Mouse (Mus musculus) ES-E14 (cell line): ENCODE results near the gene Exoc4. TPM values are rescaled to one million over a fixed set of nuclear protein-coding genes. Genes with fewer than 3 reads are reported as not detected.

Experiments used
- DNase-seq: peaks from one replicate; pipeline ENCODE4 v3.0.0-alpha.2; 2013; ENCODE audit warnings: low read depth, low spot score
- H3K27ac ChIP-seq: 2 replicates; pipeline ENCODE4 v1.5.1; 2012; ENCODE audit warnings: low read depth, mild to moderate bottlenecking, low read length, moderate library complexity, mixed read lengths; ENCODE audit not compliant: poor library complexity, insufficient read depth, severe bottlenecking
- H3K36me3 ChIP-seq: 2 replicates; pipeline ENCODE4 v1.6.1; 2012; ENCODE audit warnings: mild to moderate bottlenecking, low read length, moderate library complexity, mixed read lengths; ENCODE audit not compliant: control insufficient read depth, poor library complexity, insufficient read depth, severe bottlenecking
- H3K4me1 ChIP-seq, 2 experiments: fragments of 150-350 bp in 1 of 2; sonication (generic) in 1 of 2; 2 replicates each; pipeline ENCODE4 v1.6.1; 2012; ENCODE audit warnings: low read length in 2 of 2, mild to moderate bottlenecking in 1 of 2, mixed read lengths in 1 of 2; ENCODE audit not compliant: control insufficient read depth in 2 of 2, insufficient read depth in 2 of 2, poor library complexity in 1 of 2
- H3K4me3 ChIP-seq, 2 experiments: fragments of 150-350 bp in 1 of 2; sonication (generic) in 1 of 2; 2 replicates each; pipeline ENCODE4 v1.5.1; 2012; ENCODE audit warnings: low read length in 2 of 2, low read depth in 1 of 2, mild to moderate bottlenecking in 1 of 2, mixed read lengths in 1 of 2; ENCODE audit not compliant: insufficient read depth in 1 of 2, poor library complexity in 1 of 2, severe bottlenecking in 1 of 2
- H3K9ac ChIP-seq: 2 replicates; pipeline ENCODE4 v1.6.1; 2012; ENCODE audit warnings: low read depth, mild to moderate bottlenecking, low read length, mixed read lengths; ENCODE audit not compliant: poor library complexity, insufficient read depth, severe bottlenecking
- H3K9me3 ChIP-seq: fragments of 150-350 bp; sonication (generic); 2 replicates; pipeline ENCODE4 v1.6.1; 2012; ENCODE audit warnings: low read depth, mild to moderate bottlenecking, low read length; ENCODE audit not compliant: control insufficient read depth, insufficient read depth
- CHD2 ChIP-seq: IDR thresholded peaks from 2 replicates; pipeline ENCODE4 v1.6.1; 2014; ENCODE audit warnings: mild to moderate bottlenecking, low read depth, low read length, inconsistent platforms
- HCFC1 ChIP-seq: IDR thresholded peaks from 2 replicates; pipeline ENCODE4 v1.6.1; 2012; ENCODE audit warnings: low read length, inconsistent platforms, borderline replicate concordance; ENCODE audit not compliant: insufficient read depth
- MAFK ChIP-seq: IDR thresholded peaks from 2 replicates; pipeline ENCODE4 v1.6.1; 2014; ENCODE audit warnings: mild to moderate bottlenecking, low read depth, low read length, inconsistent platforms; ENCODE audit not compliant: insufficient read depth
- ZC3H11A ChIP-seq: IDR thresholded peaks from 2 replicates; pipeline ENCODE4 v1.6.1; 2012; ENCODE audit warnings: low read depth, mild to moderate bottlenecking, inconsistent platforms, low read length, borderline replicate concordance
- ZNF384 ChIP-seq: IDR thresholded peaks from 2 replicates; pipeline ENCODE4 v1.6.1; 2012; ENCODE audit warnings: low read depth, low read length, inconsistent platforms
- in situ Hi-C, 2 experiments: fragments of 600-800 bp; cut with MboI; formaldehyde crosslinking; loops; one replicate each; pipeline ENCODE4 v1.15.1; 2025; ENCODE audit warnings: low sequenced_read_pairs in 2 of 2, inconsistent platforms in 1 of 2; ENCODE audit not compliant: unreplicated experiment in 2 of 2
- total RNA-seq: library from RNA; depleted of rRNA; stranded (reverse); fragments of 300-350 nt; gene quantifications from 2 replicates; pipeline ENCODE4 v1.2.3, GENCODE M21; 2012

The Exoc4 gene
- total RNA-seq, 1 experiment = 99.3 TPM

- no peak for DNase-seq
- Histone ChIP-seq H3K9ac (no peak overlapping the region), H3K36me3 (no peaks in the 10 kb centered on the region), H3K4me3 (no peak overlapping the region), H3K4me1 (no peaks in the 10 kb centered on the region), H3K9me3 (no peaks in the 10 kb centered on the region), H3K27ac (no peak overlapping the region)
- TF ChIP-seq CHD2 (no peak), ZC3H11A (no peak), HCFC1 (no peak), ZNF384 (no peak), MAFK (no peak)
- in situ Hi-C loops = no loop called here
These were observed 467.5 kb downstream of the Exoc4 start for GRCm38 (mm10) chr6:33716254-33716965.

GRCm38 (mm10) chr6:33721166-33721565 lies 472.3 kb downstream of the Exoc4 start:
- no peak for TF ChIP-seq ZC3H11A
- no peak for TF ChIP-seq CHD2
- no peak for TF ChIP-seq ZNF384
- TF ChIP-seq MAFK = no peak
- no peak for TF ChIP-seq HCFC1
- no peak overlapping the region for H3K4me3 ChIP-seq
- no peak overlapping the region for H3K9ac ChIP-seq
- H3K4me1 ChIP-seq = no peaks in the 10 kb centered on the region
- H3K9me3 ChIP-seq = no peaks in the 10 kb centered on the region
- no peak overlapping the region for H3K27ac ChIP-seq
- in situ Hi-C loops = no loop called here
- no peak for DNase-seq
- no peaks in the 10 kb centered on the region for H3K36me3 ChIP-seq

GRCm38 (mm10) chr6:33722811-33723210 lies 473.9 kb downstream of the Exoc4 start:
- in situ Hi-C loops = no loop called here
- no peak overlapping the region for H3K27ac ChIP-seq
- no peak for DNase-seq
- no peaks in the 10 kb centered on the region for H3K36me3 ChIP-seq
- TF ChIP-seq ZNF384 (no peak), CHD2 (no peak)
- H3K9me3 ChIP-seq = no peaks in the 10 kb centered on the region
- H3K4me1 ChIP-seq = no peaks in the 10 kb centered on the region
- no peak overlapping the region for H3K4me3 ChIP-seq
- H3K9ac ChIP-seq = no peak overlapping the region

- Histone ChIP-seq H3K36me3 (no peaks in the 10 kb centered on the region), H3K27ac (no peak overlapping the region), H3K4me3 (no peak overlapping the region), H3K9me3 (no peaks in the 10 kb centered on the region), H3K4me1 (no peaks in the 10 kb centered on the region), H3K9ac (no peak overlapping the region)
- no peak for DNase-seq
- TF ChIP-seq ZC3H11A = no peak
- TF ChIP-seq MAFK = no peak
- TF ChIP-seq CHD2 = no peak
- no peak for TF ChIP-seq HCFC1
- TF ChIP-seq ZNF384 = no peak
- in situ Hi-C loops = no loop called here
These were observed 475.7 kb downstream of the Exoc4 start for GRCm38 (mm10) chr6:33724596-33724995.

GRCm38 (mm10) chr6:33727271-33727670 lies 478.4 kb downstream of the Exoc4 start:
- Histone ChIP-seq H3K27ac (no peak overlapping the region), H3K36me3 (no peaks in the 10 kb centered on the region), H3K9me3 (no peaks in the 10 kb centered on the region), H3K4me1 (no peaks in the 10 kb centered on the region), H3K9ac (no peak overlapping the region), H3K4me3 (no peak overlapping the region)
- no peak for DNase-seq
- no peak for TF ChIP-seq ZC3H11A
- in situ Hi-C loops = no loop called here
